Mouse (Mus musculus): ENCODE measurements around the gene Copg1. TPM values are rescaled to one million over a fixed set of nuclear protein-coding genes. Genes with fewer than 3 reads are reported as not detected.

Copg1 gene
- polyA plus RNA-seq (2015; fragmentation: Illumina TruSeq; extraction: RNeasy Lipid Tissue Mini Kit (QIAGEN cat#74804); ENCODE audit: insufficient read depth, low replicate concordance), result 81.5 TPM

GRCm38 (mm10) chr6:87887594-87888233, at the start of gene Copg1:
Copg1 (plus strand) TSS chr6:87887814.

GRCm38 (mm10) chr6:87838551-87839197, 48.9 kb upstream of the Copg1 start, which contains the start of gene Isy1:
Isy1 (minus strand) TSS chr6:87838798.

GRCm38 (mm10) chr6:87850900-87851614, 36.6 kb upstream of the Copg1 start, which contains the start of gene Cnbp:
Cnbp (minus strand) TSS chr6:87851106.

GRCm38 (mm10) chr6:87913661-87914325, 26.2 kb downstream of the Copg1 start, which contains the start of gene Hmces:
Hmces (plus strand) TSS chr6:87913935.

Other genes with a start within 250 kb of the Copg1 start
- gene Aplf, start 215.6 kb upstream of the Copg1 start, polyA plus RNA-seq (2015; fragmentation: Illumina TruSeq; extraction: RNeasy Lipid Tissue Mini Kit (QIAGEN cat#74804); ENCODE audit: insufficient read depth, low replicate concordance), result 11.1 TPM
- gene Efcc1, start 156.9 kb upstream of the Copg1 start, polyA plus RNA-seq (2015; fragmentation: Illumina TruSeq; extraction: RNeasy Lipid Tissue Mini Kit (QIAGEN cat#74804); ENCODE audit: insufficient read depth, low replicate concordance), result 1.9 TPM
- 1.3 TPM for gene Gp9, start 109.7 kb upstream of the Copg1 start, polyA plus RNA-seq (2015; fragmentation: Illumina TruSeq; extraction: RNeasy Lipid Tissue Mini Kit (QIAGEN cat#74804); ENCODE audit: insufficient read depth, low replicate concordance)
- 45.6 TPM for gene Rab43, start 75.7 kb upstream of the Copg1 start, polyA plus RNA-seq (2015; fragmentation: Illumina TruSeq; extraction: RNeasy Lipid Tissue Mini Kit (QIAGEN cat#74804); ENCODE audit: insufficient read depth, low replicate concordance)
- gene Gm45140, start 52.0 kb upstream of the Copg1 start, polyA plus RNA-seq (2015; fragmentation: Illumina TruSeq; extraction: RNeasy Lipid Tissue Mini Kit (QIAGEN cat#74804); ENCODE audit: insufficient read depth, low replicate concordance), result 10.1 TPM
- gene Isy1, start 49.0 kb upstream of the Copg1 start, polyA plus RNA-seq (2015; fragmentation: Illumina TruSeq; extraction: RNeasy Lipid Tissue Mini Kit (QIAGEN cat#74804); ENCODE audit: insufficient read depth, low replicate concordance), result 104 TPM
- gene Cnbp, start 36.7 kb upstream of the Copg1 start, polyA plus RNA-seq (2015; fragmentation: Illumina TruSeq; extraction: RNeasy Lipid Tissue Mini Kit (QIAGEN cat#74804); ENCODE audit: insufficient read depth, low replicate concordance), result 613 TPM
- gene Hmces, start 26.1 kb downstream of the Copg1 start, polyA plus RNA-seq (2015; fragmentation: Illumina TruSeq; extraction: RNeasy Lipid Tissue Mini Kit (QIAGEN cat#74804); ENCODE audit: insufficient read depth, low replicate concordance), result 42.0 TPM
- gene H1fx, start 93.8 kb downstream of the Copg1 start, polyA plus RNA-seq (2015; fragmentation: Illumina TruSeq; extraction: RNeasy Lipid Tissue Mini Kit (QIAGEN cat#74804); ENCODE audit: insufficient read depth, low replicate concordance), result not detected
- gene Rab7, start 157.5 kb downstream of the Copg1 start, polyA plus RNA-seq (2015; fragmentation: Illumina TruSeq; extraction: RNeasy Lipid Tissue Mini Kit (QIAGEN cat#74804); ENCODE audit: insufficient read depth, low replicate concordance), result 239 TPM
- gene Rpn1, start 196.7 kb downstream of the Copg1 start, polyA plus RNA-seq (2015; fragmentation: Illumina TruSeq; extraction: RNeasy Lipid Tissue Mini Kit (QIAGEN cat#74804); ENCODE audit: insufficient read depth, low replicate concordance), result 175 TPM